Mouse (Mus musculus) c-Kit-positive CD71-positive TER-119-negative erythroid progenitor cells, embryonic 14.5 days (primary cell): ENCODE results near the gene Nags.
"Not testable (repeated sequence)": the region's sequence is repeated elsewhere in the genome, so short reads cannot be mapped to it uniquely, and the experiment has no call there.

ENCODE experiments used
- DNase-seq: peaks from one replicate; pipeline ENCODE4 v3.0.0-alpha.2; 2013; ENCODE audit warnings: low read depth

Gene Nags

DNA sequence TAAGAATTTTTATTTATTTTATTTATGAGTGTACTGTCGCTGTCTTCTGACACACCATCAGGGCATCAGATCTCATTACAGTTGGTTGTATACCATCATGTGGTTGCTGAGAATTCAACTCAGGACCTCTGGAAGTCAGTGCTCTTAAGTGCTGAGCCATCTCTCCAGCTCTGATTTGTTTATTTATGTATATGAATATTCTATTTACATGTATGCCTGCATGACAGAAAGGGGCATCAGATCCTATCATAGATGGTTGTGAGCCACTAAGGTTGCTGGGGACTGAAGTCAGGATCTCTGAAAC lies 11.4 kb downstream of the Nags start:
- no peak for DNase-seq

DNA sequence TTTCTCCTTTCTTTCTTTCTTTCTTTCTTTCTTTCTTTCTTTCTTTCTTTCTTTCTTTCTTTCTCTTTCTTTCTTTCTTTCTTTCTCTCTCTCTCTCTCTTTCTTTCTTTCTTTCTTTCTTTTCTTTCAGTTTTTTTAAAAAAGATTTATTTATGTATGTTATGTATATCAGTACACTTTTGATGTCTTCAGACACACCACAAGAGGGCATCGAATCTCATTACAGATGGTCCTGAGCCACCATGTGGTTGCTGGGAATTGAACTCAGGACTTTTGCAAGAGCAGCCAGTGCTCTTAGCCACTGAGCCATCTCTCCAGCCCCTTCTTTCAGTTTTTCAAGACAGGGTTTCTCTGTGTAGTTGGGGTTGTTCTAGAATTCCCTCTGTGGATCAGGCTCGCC lies 12.7 kb downstream of the Nags start:
- not testable (repeated sequence) for DNase-seq

DNA sequence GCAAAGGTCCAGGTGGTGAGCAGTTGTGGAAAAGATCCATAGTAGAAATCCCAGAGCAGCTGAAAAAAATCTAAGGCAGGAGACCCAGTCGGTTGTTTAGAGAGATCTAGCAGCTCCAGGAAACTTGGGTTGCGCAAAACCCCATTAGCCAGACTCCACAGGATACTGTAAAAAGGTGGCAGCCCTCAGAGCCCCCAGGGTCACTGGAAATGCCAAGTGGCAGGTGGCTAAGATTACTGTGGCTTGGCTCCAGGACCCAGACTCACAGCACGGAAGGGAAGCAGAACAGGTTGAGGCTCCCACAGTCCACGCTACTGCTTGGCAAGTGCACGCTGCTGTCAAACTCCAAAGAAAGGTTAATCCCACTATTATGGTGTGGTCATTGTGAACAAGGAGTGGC lies 14.5 kb downstream of the Nags start:
- DNase-seq = no peak

DNA sequence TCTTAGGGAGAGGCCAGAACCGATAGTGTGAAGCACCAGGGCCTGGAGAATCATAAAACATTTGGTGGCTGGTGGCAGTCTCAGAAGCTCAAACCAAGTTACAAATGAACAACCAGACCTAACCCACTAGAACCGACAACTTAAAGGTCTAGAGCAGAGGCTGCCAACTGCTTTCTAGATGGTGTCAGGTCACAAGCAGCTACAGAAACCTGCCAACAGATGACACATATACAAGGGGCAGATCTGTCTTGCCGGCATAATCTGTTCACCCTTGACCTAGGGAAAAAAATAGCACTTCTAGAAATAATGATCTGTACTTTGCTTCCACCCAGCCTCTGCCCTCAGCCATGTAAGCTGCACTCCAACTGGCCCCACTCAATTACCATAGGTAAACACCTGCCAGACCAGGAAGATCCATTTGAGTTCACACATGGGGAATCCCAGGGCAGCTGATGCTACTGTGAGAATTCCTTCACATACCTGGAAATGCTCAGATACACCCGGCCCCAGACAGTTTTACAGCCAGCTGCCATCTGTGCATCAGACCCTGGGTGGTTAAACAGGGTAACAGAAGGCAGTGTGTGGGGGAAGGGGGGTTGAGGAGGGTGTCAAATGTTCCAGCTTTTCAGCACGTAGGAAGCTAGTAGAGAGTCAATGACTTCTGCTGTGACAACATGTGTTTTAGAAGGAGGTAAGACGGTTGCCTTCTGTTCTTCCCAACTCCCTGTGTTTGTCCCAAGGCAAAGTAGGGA lies 20.8 kb downstream of the Nags start:
- DNase-seq = no peak

DNA sequence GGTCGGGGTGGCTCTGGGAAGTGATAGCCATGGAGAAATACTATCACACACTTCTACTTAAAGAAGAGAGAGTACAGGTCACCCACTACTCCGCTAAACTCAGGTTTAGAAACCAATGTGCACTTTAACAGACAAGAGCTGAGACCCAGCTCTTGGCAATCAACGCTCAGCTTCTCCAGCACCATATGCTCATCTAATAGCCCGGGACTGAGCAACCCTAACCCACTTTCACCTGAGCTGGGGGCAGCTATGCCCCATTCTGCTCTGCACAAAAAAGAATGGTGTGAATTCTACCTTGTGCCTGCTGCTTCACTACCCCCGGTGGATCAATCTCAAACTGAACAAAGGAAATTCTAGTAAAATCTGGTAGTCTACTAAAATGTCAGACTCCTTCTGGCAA lies 22.2 kb downstream of the Nags start:
- DNase-seq = no peak

DNA sequence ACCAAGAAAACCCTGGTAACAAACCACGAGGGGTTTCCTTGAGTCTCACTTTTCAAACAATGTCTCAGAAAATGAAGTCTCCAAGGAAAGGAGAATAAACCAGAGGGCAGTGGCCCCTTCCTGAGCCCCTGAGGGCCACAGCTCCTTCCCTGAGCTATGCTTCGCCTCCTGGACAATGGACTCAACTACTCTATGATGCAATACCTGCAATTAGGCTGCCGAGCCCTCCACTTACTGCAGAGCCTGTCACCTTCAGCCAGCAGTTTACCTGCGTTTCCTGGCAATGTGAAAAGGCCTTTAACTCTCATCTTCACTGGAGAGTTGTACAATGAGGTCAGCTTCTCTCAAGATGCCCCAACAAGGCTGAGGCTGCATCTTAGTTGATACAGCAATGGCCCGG lies 23.4 kb downstream of the Nags start:
- DNase-seq = no peak

DNA sequence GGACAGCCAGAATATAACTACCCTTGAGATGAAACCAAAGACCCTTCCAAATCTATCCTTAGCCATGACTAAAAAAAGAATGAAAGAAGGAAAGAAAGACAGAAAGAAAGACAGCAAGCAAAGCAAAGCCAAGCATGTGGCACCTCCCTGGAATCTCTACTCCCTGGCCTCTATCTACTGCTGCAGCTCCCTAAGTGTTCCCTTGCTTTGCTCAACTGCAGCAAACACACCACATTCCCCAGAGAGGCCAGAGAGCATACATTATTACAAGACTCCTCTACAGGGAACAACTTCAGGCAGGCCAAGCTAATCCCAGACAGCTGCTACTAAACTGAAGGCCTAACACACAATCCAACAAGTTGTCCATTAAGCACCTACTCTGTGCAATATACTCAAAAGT lies 34.5 kb downstream of the Nags start:
- no peak for DNase-seq

DNA sequence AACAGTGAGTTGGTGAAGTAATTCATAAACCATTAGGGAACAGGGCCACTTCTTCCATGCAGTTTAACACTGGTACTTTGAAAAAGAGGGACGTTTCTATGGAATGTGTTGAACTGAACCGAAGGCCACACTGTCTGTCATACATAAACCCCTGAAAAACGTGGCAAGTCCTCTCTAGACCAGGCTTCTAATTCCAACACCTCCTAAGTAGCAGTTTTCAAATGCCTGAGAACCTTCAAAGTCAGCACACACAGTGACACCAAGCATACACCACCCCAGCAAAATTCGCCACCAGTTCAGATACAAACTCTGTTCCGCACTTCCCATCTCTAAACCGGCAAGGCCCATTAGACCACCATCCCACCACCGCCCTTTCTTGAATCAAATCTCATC lies 38.9 kb downstream of the Nags start:
- DNase-seq = no peak

DNA sequence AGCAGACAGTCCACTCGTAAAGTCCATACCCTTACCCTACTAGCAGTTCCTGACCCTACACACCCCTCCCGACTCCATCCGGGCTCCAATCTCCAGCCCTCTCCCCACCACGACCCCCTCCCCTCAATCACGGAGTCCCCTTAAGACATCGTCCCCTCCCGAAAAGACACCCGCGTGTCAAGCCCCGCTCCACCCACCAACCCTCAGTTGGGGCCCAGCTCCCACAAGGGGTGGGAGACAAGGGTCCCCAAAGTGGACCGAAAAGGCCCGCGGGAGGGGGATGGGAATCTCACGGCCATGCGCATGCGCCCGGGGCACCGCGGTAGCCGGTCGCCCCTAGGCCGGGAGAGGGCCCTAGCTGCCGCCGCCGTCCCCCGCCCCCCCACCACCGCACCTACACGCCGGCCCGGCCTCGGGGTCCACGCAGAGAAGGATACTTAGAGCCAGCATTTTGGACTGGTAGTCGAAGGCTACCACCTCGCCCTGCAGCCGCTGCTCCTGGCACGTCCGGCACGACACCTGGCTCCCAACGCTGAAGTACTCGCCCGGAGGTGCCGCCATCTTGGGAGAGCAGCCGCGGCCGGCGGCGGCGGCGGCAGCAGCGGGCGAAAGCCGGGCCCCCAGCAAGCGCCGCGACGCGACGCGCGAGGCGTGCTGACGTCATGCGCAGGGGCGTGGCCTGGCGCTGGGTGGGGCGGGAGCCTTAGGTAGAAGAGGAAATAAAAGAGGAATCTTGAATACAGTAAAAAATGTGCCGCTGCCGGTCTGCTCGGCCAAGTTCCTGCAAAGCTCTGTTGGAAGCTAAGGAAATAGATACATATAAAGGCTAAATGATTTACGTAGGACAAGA lies 39.6 kb downstream of the Nags start, which contains the start of gene Lsm12:
TSS of gene Lsm12 (minus strand) at position 651 of the 850 bp plus-strand sequence.
- peak; percentile 89 for DNase-seq

DNA sequence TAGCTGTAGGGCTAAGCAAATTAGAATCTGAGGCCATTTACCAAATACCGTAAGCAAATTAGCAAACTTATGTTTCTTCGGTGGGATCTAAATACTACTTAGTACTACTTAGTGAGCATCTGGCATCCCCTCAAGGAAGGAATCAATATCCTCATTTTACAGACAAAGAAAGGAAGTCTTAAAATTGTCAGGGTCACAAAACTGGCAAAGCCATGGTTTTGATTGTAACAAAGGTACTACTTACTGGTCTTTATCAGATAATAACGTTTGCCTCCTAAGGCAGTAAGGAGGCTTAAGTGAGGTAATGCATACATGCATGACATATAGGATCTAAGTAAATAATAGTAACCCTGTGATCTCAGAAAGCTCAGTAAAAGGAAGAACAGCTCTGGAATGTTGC lies 40.4 kb downstream of the Nags start:
- DNase-seq = no peak

DNA sequence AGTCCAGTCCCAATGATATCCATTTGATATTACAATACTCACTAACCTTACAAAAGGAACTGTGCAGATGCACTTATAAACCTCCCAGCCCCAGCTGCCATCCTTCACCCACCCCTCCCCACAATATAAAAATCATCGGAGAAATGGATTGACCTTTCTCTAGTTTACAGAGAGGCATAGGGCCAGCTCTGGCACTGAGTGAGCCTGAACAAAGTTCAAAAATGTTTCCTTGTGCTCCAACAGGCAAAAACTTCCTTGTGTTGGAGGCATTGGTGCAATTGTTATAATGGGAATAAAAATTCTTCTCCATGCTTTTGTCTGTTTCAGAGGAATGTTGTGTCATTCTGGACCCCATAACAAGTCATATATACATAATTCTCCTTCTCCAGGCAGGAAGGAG lies 40.9 kb downstream of the Nags start:
- DNase-seq = no peak

DNA sequence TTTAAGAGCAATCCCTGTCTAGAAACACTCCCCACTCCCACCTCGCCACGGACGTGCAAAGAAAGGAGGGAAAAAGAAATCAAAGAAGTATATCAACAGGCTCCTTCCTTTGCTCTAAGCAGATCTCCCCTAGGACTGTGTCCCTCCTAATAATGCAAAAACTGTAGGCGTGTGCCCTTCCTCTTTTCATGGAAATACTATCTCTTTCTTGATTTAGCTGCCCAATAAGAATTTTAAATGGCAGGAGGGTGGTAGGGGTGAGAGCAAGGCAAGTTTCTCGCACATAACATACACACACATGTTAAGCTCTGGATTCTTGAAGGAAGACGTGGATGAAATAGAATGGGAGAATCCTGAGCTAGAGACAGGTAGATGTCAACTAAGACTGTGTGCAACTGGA lies 43.7 kb downstream of the Nags start:
- DNase-seq = no peak

DNA sequence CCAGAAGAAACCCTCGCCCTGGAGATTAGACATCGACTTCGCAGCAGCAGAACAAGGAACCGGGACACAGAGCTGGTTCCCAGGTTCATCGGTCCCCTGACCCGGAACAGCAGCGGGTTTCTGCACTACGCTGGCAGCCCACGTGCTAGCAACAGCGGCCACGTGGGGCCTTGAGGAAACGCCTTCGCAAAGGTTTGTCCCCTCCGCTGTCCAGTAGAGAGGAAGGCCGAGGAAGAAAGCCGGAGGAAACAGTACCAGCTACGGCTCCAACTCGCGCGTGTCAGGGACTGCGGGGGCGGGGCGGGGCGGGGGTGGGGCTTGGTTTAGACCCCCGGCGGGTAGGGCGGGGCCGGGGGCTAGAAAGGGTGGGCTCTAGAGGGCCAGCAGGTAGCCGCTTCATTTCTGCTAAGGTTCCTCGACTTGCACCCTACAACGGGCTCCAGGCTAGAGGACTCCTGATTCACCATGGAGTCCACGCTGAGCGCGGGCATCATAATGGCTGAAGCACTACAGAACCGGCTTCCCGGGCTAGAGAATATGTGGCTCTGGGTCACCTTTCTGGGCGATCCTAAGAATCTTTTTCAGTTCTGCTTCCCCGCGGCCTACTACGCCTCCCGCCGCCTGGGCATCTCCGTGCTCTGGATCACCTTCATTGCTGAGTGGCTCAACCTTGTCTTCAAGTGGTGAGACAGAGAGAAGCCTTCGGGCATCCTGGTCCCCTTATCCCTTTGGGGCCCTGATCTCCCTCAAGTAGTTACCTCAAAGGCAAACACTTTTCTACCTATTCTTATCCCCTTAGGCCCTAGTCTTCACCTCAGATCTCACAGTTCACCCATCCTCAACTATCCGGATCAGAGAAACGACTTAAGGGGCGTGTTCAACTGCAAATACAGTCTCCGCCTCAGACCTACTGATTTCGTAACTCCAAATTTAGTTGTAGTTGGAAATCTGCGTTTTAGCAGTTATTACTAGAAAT lies 44.4 kb downstream of the Nags start, which contains the start of gene G6pc3:
TSS of gene G6pc3 (plus strand) at position 160 of the 976 bp plus-strand sequence.
- DNase-seq = peak; percentile 81

DNA sequence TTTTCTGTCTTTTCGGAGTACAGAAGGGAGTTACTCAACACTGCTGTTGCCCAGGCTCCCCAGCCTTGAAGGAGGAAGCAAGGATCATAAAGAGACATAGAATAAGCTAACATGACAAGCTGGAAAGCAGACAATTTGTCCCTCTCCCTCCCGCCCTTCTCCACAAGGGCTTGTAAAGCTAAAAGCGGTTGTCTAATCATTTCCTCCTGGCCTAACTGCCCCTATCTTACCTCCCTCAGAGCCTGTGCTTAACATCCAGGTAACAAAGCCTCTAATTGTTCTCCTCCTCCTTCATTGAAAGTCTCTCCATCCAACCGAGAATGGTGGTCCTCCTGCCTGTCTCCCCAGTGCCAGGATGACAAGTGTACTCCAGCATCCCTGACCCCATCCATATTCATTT lies 45.5 kb downstream of the Nags start:
- no peak for DNase-seq

DNA sequence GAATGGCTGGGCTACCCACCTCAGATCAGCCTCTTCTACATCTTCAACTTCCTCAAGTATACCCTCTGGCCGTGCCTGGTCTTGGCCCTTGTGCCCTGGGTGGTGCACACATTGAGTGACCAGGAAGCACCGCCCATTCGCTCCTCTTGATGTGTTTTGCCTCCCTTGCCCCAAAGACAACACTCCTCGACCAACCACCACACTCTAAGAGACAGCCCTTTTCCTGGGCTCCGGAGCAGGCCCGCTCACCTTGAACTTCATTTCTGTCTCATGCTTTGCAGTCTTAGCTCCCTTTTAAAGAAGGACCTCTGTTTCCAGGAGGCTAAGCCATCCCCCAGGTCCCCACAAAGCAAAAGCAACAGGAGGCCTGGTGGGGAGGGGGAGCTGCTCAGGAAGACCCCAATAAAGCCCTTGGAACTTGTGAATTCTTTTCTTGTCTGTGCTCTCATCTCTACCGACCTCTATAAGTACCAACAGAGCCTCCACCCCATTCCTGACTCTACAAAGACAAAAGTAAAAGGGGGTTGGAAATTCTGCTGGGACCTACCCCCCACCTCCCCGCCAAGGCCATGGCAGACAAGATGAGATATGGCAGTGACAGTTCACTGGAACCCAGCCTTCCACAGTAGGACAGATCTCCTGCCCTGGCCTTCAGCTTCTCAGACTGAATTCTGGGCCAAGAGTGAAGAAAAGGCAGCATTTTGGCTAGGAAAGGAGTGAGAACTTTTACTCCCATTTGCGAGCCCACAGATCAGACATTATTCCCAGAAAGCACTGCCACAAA lies 48.5 kb downstream of the Nags start:
- DNase-seq = no peak

DNA sequence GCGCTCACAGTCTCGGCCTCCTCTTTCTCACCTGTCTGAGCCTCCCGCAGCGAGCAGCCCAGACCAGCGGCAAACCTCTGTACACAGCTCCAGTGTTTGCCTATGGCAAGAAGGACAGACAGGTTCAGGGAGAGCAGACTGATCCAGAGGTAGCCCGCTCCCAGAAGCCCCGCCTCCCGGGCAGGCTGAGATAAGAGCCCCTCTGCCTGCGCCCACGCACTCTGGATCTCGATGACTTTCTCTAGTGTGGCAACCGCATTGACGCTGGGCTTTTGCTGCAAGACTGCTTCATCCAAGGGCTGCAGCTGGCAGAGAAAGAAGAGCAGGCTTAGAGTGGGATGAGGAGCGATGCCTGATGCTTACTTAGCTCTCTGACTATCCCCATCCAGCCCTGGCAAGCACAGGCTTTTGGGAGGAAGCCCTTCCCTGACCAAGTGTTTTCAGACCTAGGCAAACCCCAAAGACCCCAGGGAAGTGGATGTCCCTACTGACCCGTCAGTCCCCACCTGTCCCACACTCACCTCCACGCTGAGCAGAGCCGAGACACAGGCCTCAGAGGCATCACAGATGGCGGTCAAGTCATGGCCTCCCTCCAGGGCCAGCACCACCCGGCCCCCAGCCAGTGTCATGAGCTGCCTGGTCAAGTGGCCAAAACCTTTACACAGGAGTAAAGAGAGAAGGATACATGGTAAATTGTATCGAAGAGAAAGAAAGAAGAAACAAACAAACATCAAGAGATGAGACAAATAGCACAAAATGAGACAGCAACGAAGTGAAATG lies 50.9 kb downstream of the Nags start:
- no peak for DNase-seq

DNA sequence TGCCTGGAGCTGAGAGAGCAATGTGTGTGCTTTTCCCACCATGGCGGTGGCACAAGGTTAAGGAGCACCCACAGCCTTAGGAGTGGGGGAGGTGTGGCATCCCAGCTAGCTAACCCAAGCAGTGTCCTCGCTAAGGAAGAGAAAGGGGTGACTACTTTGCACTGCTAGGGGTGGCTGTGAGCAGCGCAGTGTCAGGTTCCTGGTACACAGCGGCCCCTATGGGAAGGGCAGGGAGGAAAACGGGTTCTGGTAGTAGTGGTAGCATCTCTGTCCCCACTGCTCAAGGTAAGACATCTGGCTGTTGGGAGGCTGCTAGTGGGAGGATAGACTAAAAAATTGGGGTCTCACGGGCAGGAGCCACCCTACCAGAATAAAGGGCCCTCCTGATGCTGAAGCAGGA lies 52.9 kb downstream of the Nags start:
- no peak for DNase-seq
